Mouse (Mus musculus) liver, embryonic 14.5 days (tissue): ENCODE results near the gene Pgam2. TPM values are rescaled to one million over a fixed set of nuclear protein-coding genes. Genes with fewer than 3 reads are reported as not detected.

Source experiments
- ATAC-seq: fragments of 200-750 bp; cut with Nextera tagmentation; 2 replicates; pipeline ENCODE4 v1.8.0; 2017; ENCODE audit warnings: moderate number of reproducible peaks, mild to moderate bottlenecking, moderate library complexity; ENCODE audit not compliant: insufficient read depth
- DNase-seq, 3 experiments: peaks; one replicate each; pipeline ENCODE4 v3.0.0-alpha.2; 2012 to 2013; ENCODE audit warnings: low read depth in 3 of 3, low spot score in 3 of 3
- H3K27ac ChIP-seq: fragments of 300-500 bp; sonication (generic); 2 replicates; pipeline ENCODE4 v1.5.1; 2014; ENCODE audit warnings: moderate library complexity, mild to moderate bottlenecking, control low read depth, inconsistent platforms
- H3K27me3 ChIP-seq: fragments of 300-500 bp; sonication (generic); 2 replicates; pipeline ENCODE4 v1.6.1; 2014; ENCODE audit warnings: mild to moderate bottlenecking, low read length, moderate library complexity; ENCODE audit not compliant: control insufficient read depth, insufficient read depth
- H3K36me3 ChIP-seq: fragments of 300-500 bp; sonication (generic); replicated peaks from 2 replicates; pipeline ENCODE4 v1.6.1; 2014; ENCODE audit warnings: low read depth; ENCODE audit not compliant: control insufficient read depth, insufficient read depth
- H3K4me1 ChIP-seq, 2 experiments: fragments of 200-500 bp in 1 of 2; fragments of 300-500 bp in 1 of 2; sonication (generic) in 1 of 2; replicated peaks; 2 replicates each; pipeline ENCODE4 v1.6.1; 2012 to 2014; ENCODE audit warnings: antibody characterized with exemption in 1 of 2, inconsistent platforms in 1 of 2, low read length in 1 of 2; ENCODE audit not compliant: control insufficient read depth in 2 of 2, insufficient read depth in 2 of 2
- H3K4me2 ChIP-seq: fragments of 300-500 bp; sonication (generic); 2 replicates; pipeline ENCODE4 v1.6.1; 2014; ENCODE audit warnings: low read depth, mild to moderate bottlenecking, control low read depth, moderate library complexity
- H3K4me3 ChIP-seq, 2 experiments: fragments of 200-500 bp in 1 of 2; fragments of 300-500 bp in 1 of 2; sonication (generic) in 1 of 2; 2 replicates each; pipeline ENCODE4 v1.5.1; 2012 to 2014; ENCODE audit warnings: low read depth in 2 of 2, low read length in 2 of 2, mild to moderate bottlenecking in 2 of 2, control low read depth in 1 of 2, inconsistent platforms in 1 of 2, moderate library complexity in 1 of 2; ENCODE audit not compliant: insufficient read depth in 1 of 2
- H3K9ac ChIP-seq: fragments of 300-500 bp; sonication (generic); replicated peaks from 2 replicates; pipeline ENCODE4 v1.6.1; 2014; ENCODE audit warnings: mild to moderate bottlenecking, control low read depth, moderate library complexity
- H3K9me3 ChIP-seq: fragments of 300-500 bp; sonication (generic); 2 replicates; pipeline ENCODE4 v1.6.1; 2016; ENCODE audit warnings: low read length, mixed read lengths; ENCODE audit not compliant: control insufficient read depth
- CTCF ChIP-seq: IDR thresholded peaks from 2 replicates; pipeline ENCODE4 v1.5.1; 2016; ENCODE audit warnings: antibody characterized with exemption, low read depth, control low read depth
- EP300 ChIP-seq: IDR thresholded peaks from 2 replicates; pipeline ENCODE4 v1.6.1; 2016; ENCODE audit warnings: antibody characterized with exemption, low read depth
- WGBS: fragments of 180-500 bp; shearing (Covaris S2); extraction: QIAGEN DNeasy Blood & Tissue Kit; methylation state at CpG from one replicate; pipeline ENCODE4 v1.1.7; 2014; ENCODE audit not compliant: insufficient replicate concordance; 5-methylcytosine and 5-hydroxymethylcytosine counted together
- polyA plus RNA-seq, 2 experiments: library from polyadenylated mRNA; depleted of rRNA in 1 of 2; stranded (reverse) in 1 of 2; unstranded in 1 of 2; fragments of >200 nt; fragmentation: Nextera tagmentation in 1 of 2; extraction: Ambion mirVana in 1 of 2; gene quantifications; 2 replicates each; pipeline versions ENCODE4 v1.2.1 to v1.2.3; 2012 to 2014

Gene Pgam2
- polyA plus RNA-seq, 2 experiments: 0.36 to 1.2 TPM

DNA sequence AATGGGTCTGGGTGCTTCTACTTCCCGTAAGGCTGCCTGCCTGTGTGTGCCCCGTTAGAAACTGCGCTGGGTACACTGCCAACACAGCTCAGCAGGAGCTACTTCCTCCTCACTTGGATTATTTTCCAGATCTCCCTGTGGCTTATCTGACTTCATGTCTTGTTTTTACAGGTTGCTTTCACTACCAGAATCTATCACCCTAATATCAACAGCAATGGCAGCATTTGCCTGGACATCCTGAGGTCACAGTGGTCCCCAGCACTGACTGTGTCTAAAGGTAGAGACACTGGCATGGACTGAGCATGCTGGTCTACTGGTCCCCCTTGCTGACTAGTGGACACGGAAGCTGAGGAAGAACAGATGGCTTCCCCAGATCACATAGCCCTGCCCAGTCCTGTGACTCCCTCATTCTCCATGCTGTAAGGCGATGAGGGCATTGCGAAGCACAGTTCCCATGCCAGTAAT, 23.5 kb downstream of the Pgam2 start:
- Histone ChIP-seq H3K27ac (no peak overlapping the region), H3K4me3 (no peak overlapping the region), H3K4me1 (peaks cover 10 to 11% of the 10 kb centered on the region in 2 experiments), H3K27me3 (no peaks in the 10 kb centered on the region), H3K4me2 (no peak overlapping the region), H3K9me3 (no peaks in the 10 kb centered on the region), H3K9ac (no peak overlapping the region), H3K36me3 (no peaks in the 10 kb centered on the region)
- DNase-seq (no peak), ATAC-seq (no peak)
- 84% methylated on average over 6 of the region's 6 CpGs for WGBS
- TF ChIP-seq EP300: no peak
- TF ChIP-seq CTCF: no peak

GRCm38 (mm10) chr11:5778481-5778880, 25.1 kb downstream of the Pgam2 start:
- Histone ChIP-seq H3K4me3 (no peak overlapping the region), H3K36me3 (no peaks in the 10 kb centered on the region), H3K27ac (no peak overlapping the region), H3K27me3 (no peaks in the 10 kb centered on the region), H3K9ac (no peak overlapping the region), H3K4me1 (peaks cover 10 to 11% of the 10 kb centered on the region in 2 experiments), H3K9me3 (no peaks in the 10 kb centered on the region), H3K4me2 (no peak overlapping the region)
- WGBS: 44% methylated on average over 2 of the region's 2 CpGs
- ATAC-seq: no peak
- no peak for DNase-seq
- TF ChIP-seq CTCF: peak; percentile 64
- 0 out of 2 replicates have a peak, but pooled peaks have one; percentile 7 for TF ChIP-seq EP300

- DNase-seq: no peak
Observed at GRCm38 (mm10) chr11:5766019-5766418, 37.5 kb downstream of the Pgam2 start.

DNA sequence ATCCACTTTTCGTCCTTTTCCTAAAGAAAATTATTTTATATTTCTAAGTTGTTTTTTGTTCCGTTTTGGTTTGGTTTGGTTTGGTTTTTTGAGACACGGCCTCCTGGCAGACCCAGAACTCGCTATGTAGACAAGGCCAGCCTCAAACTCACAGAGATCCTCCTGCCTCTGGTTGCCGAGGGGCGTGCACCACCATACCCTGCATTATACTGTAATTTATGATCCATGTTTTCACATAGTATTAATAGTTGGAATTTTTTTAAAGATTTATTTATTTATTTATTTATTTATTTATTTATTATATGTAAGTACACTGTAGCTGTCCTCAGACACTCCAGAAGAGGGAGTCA, 40.9 kb downstream of the Pgam2 start:
- H3K9me3 ChIP-seq: no peaks in the 10 kb centered on the region
- peaks cover 2 to 4% of the 10 kb centered on the region in 2 experiments; a peak in 2 of 4 replicates for H3K4me1 ChIP-seq
- ATAC-seq (no peak), DNase-seq (no peak)
- no peak for TF ChIP-seq EP300
- TF ChIP-seq CTCF: no peak
- H3K27ac ChIP-seq: peak overlapping the region; percentile 65
- 7% methylated on average over 6 of the region's 6 CpGs for WGBS
- H3K4me3 ChIP-seq: peak overlapping the region; percentile 54 to 79
- H3K36me3 ChIP-seq: no peaks in the 10 kb centered on the region
- H3K9ac ChIP-seq: peak overlapping the region; percentile 59
- H3K4me2 ChIP-seq: peak overlapping the region; percentile 77
- H3K27me3 ChIP-seq: no peaks in the 10 kb centered on the region

More at GRCm38 (mm10) chr11:5766019-5766418, 37.5 kb downstream of the Pgam2 start:
- Histone ChIP-seq H3K27ac (no peak overlapping the region), H3K27me3 (no peaks in the 10 kb centered on the region), H3K9me3 (no peaks in the 10 kb centered on the region), H3K4me2 (no peak overlapping the region), H3K4me1 (no peaks in the 10 kb centered on the region; a peak in 1 of 4 replicates), H3K9ac (no peak overlapping the region), H3K36me3 (no peaks in the 10 kb centered on the region), H3K4me3 (no peak overlapping the region)
- TF ChIP-seq EP300 (no peak), CTCF (no peak)
- ATAC-seq: no peak
- 72% methylated on average over 6 of the region's 6 CpGs for WGBS

GRCm38 (mm10) chr11:5761820-5762632, 41.5 kb downstream of the Pgam2 start, which contains the start of gene Urgcp:
TSS of gene Urgcp (minus strand) at chr11:5762376.
- H3K27me3 ChIP-seq: no peaks in the 10 kb centered on the region
- DNase-seq (peak; percentile 85 to 92 (median 86)), ATAC-seq (peak; percentile 99)
- H3K36me3 ChIP-seq: no peaks in the 10 kb centered on the region
- peak within 1 kb of the TSS; percentile 79 to 81 for H3K4me3 ChIP-seq
- under 1% methylated on average over 68 of the region's 68 CpGs for WGBS
- peaks cover 2 to 4% of the 10 kb centered on the region in 2 experiments; a peak in 2 of 4 replicates for H3K4me1 ChIP-seq
- peak within 1 kb of the TSS; percentile 77 for H3K4me2 ChIP-seq
- peak within 1 kb of the TSS; percentile 65 for H3K27ac ChIP-seq
- H3K9ac ChIP-seq: peak within 1 kb of the TSS; percentile 81
- TF ChIP-seq CTCF (no peak), EP300 (no peak)
- no peaks in the 10 kb centered on the region for H3K9me3 ChIP-seq
